Mouse (Mus musculus): ENCODE results near the gene Nanos3.

DNA sequence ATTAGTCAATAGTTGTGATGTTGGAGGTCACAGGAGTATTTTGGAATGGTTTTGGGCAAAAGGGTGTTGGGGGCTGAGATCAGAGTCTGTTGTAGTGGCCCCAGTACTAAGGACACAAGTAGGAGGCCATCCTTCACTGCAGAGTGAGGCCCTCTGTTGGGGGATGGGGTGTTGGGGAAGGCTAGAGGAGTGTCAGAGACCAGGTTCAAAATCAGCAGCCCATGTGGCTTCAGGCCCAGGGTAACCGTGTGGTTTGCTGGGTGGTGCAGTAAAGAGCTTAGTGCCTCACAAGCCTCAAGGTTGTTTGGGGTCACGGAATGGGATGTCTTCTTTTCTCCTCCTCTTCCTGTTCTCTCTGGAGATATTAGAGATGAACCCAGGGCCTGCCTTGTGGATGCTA is 58.3 kb downstream of the Nanos3 start:
- TF ChIP-seq NRF1 (IDR thresholded peaks at IDR 0.05; ENCODE audit: low read depth, low read length) (no peak), CTCF (conservative IDR thresholded peaks at IDR 0.05 in 1 of 2, IDR thresholded peaks at IDR 0.05 in 1 of 2; ENCODE audit: low read depth in 2 of 2, low read length in 2 of 2) (no peak), E2F4 (IDR thresholded peaks at IDR 0.05; ENCODE audit: insufficient replicate concordance, low read depth, low read length) (no peak), KAT2A (IDR thresholded peaks at IDR 0.05; ENCODE audit: insufficient replicate concordance, low read length) (no peak), POLR2A (IDR thresholded peaks at IDR 0.05; ENCODE audit: low read depth, low read length) (no peak), MEF2A (IDR thresholded peaks at IDR 0.05; ENCODE audit: borderline replicate concordance, low read depth, low read length) (no peak), HCFC1 (IDR thresholded peaks at IDR 0.05; ENCODE audit: low read depth, low read length) (no peak), ZC3H11A (IDR thresholded peaks at IDR 0.05; ENCODE audit: low read depth, low read length) (no peak), USF2 (conservative IDR thresholded peaks at IDR 0.05; ENCODE audit: low read depth, low read length) (no peak), SMC3 (IDR thresholded peaks at IDR 0.05; ENCODE audit: low read depth, low read length) (no peak)

Measured in CH12.LX (cell line).